Mouse (Mus musculus): ENCODE measurements around the gene Slc18a2.

Slc18a2 gene

DNA sequence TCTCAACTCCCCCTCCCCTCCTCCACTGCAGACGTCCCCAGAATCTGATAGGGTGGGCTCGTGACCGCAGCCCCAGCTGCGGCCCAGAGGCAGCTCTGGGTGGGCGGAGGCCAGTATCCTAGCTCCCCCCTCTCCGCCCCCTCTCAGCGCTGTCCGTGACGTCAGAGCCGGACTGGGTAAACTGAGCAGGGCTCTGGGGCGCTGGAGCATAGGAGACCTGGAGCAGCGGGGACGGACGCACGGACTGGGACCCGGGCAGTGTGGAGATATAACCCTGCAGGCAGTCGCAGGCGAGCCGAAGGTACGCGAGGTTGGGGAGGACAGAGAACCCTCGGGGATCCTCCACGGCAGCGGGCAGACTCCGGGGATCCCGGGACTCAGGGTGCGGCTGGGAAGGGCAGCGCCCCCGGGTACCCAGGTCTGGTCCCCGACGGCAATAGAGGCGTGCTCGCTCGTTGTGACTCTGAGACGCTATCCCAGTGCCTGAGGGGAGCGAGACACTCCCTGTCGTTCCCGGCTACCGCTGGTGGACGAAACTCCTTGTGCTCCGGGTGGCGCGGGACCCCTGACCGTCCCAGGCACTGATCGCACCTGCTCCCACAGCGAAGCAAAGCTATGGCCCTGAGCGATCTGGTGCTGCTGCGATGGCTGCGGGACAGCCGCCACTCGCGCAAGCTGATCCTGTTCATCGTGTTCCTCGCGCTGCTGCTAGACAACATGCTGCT is at the start of gene Slc18a2:
Gene Slc18a2, plus strand, starts transcription at position 179 of the 725 bp plus-strand sequence.
- DNase-seq (ENCODE audit: low spot score in 2 of 2): peak in 1 of 2 experiments; percentile 3

DNA sequence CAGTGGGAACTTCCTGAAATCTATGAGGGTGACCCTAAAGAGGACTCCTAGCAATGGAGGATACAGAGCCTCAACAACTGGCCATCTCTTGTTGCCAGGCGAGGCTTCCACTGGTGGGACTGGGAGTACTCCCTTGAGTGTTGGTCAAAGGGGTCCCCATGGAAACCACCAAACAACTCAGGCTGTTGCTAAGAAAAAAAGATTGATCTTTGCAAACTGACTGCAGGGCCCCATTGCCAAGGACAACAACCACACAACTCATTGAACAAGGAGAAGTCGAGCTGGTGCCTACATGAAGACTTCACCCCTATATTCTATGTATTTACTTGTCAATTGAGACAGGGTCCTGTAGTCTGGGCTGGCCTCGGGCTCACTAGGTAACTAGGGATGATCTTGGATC is 43.8 kb upstream of the Slc18a2 start:
- no peak for DNase-seq (ENCODE audit: low spot score in 2 of 2)

DNA sequence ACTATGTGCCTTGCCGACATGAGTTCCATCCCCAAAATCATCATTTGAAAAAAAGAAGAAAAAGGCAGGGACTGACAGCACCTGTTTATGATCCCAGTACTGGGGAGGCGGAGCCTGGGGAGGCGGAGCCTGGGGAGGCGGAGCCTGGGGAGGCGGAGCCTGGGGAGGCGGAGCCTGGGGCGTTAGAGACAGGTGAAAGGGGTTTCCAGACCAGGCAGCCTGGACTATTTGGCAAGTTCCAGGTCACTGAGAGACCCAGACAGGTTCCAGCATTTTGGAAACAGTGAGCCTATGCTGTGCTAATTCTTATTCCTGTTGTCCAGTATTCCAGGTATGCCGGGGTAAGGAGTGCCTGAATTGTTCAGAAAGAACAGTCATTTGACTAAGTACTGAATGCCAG is 41.7 kb upstream of the Slc18a2 start, which contains the start of gene Kcnk18:
Gene Kcnk18, plus strand, starts transcription at position 224 of the 400 bp plus-strand sequence.
- no peak for DNase-seq (ENCODE audit: low spot score in 2 of 2)

DNA sequence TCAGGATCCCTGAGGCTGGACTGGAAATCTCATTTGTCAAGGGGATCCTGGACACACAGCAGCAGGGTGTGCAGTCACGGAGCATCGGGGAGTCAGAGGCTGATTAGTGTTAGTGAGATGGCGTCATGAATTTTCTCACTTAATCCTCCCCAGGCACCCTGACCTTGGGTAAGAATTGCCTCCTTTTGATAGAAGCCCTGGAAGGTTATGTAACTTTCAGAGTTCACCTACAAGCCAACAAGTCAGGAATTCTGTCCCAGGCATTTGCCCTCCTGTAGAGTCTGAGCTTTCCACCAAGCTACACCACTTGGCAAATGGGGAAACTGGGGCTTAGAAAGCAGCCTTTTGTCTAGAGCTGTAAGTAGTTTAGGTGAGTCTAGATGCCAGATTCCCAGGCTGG is 39.6 kb upstream of the Slc18a2 start:
- no peak for DNase-seq (ENCODE audit: low spot score in 2 of 2)

DNA sequence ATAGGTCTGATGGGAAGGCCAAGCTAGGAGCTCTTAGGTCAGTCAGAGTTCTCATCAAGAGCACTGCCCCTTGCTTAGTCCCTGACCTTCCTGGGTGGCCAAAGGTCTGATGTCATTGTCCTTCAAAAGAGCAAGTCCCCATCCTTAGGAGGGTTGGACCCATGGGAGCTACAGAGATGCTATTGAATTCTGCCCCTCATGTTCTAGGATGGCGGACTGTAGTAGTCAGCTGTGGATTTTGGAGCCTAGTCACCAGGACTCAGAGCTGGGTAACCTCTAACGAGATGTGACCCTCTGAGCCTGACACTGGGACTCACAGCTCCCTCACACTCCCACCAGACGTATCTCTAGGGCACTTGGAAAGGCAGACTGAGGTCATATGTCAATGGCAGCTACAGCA is 32.3 kb upstream of the Slc18a2 start:
- no peak for DNase-seq (ENCODE audit: low spot score in 2 of 2)

DNA sequence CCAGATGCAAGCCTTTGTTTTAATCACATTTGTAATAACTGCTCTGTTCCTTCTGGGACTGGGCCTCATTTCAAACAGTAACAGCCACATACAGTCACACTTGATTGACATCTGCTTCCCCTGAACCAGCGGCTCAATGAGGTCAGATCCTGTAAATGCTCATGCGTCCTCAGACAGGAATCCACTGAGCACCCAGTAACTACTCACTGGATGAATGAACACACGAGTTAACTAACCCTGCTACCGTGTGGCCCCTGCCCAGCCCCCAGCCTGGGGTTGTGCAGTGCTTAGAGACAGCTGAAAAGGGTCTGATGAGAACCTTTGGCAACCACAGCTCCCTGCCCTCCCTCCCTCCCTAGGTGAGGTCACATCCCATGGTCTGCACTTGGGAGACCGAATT is 27.9 kb upstream of the Slc18a2 start:
- no peak for DNase-seq (ENCODE audit: low spot score in 2 of 2)

DNA sequence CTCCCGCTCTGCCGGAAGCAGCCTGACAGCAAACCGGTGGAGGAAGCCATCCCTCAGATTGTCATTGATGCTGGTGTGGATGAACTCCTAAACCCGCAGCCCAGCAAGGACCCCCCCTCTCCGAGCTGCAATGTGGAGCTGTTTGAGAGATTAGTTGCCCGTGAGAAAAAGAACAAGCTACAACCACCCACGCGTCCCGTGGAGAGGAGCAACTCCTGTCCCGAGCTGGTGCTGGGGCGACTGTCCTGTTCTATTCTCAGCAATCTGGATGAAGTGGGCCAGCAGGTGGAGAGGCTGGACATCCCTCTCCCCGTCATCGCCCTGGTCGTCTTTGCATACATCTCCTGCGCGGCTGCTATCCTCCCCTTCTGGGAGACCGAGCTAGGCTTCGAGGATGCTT is 25.7 kb upstream of the Slc18a2 start:
- DNase-seq (ENCODE audit: low spot score in 2 of 2): no peak

DNA sequence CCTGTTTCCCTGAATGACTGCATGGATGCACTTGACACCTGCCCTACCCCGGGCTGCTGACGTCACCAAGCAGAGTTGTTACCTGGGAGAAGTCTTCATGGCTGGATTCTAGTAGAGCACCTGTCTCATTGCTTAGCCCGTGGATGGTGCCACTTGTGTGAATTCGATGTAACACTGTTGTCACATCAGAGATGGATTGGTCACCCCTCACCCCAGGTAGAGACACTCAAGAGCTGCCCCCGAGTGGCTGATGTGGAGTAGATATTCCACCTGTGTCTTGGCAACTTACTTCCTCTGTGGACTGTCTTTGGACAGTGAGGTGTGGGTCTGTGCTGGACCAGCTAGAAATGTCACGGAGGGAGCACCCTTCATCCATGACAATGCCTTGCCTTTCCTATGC is 24.6 kb upstream of the Slc18a2 start:
- DNase-seq (ENCODE audit: low spot score in 2 of 2): no peak

DNA sequence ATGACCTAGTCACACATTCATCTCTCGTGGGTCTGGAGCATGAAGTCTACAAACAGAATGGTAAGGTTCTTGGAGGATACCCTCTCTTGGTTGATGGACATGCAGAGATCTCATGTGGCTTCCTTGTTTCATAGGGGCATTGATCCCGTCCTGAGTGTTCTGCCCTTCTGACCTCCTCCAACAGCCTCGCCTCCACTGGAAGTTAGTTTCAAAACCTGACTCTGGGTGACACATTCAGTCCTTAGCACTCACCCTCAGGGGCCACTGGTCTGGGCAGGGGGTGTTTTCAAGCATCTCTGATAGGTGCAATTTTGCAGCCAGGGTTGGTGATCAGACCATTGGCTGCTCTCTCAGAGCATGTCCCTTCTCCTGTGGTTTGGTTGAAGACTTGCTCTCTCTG is 22.1 kb upstream of the Slc18a2 start:
- no peak for DNase-seq (ENCODE audit: low spot score in 2 of 2)

DNA sequence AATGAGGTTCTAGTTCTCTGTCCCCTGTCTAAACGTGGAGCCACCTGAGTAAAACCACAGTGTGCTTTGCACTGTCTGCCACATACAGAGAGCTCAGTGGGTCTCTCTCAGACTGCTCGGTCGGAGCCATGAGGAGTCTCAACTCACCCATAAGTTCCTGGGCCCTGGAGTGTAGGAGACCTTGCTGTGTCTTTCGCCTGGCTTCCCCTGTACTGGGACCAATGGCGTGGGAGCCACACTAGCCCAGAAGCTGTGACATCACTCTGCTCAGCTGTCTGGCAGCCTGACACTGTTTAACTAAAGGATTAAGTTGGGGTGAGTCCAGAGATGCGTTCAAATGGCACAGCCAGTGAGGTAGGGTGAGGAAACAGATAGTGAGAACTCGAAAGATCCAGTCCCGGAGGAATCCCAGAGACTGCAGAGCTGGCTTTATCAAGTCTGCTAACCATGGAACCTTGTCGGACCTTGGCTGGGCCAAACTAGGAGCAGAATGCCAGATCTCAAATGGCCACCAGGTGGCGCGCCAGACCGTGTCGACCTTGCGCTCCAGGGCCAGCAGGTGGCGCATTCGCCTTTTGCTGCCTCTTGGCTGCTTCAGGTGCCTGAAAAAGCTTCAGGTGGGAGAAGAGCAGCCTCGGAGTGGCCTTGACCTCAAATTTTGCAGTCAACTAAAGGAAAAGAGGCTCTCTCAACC is 21.4 kb upstream of the Slc18a2 start:
- peak; percentile 80 to 83 for DNase-seq (ENCODE audit: low spot score in 2 of 2)

DNA sequence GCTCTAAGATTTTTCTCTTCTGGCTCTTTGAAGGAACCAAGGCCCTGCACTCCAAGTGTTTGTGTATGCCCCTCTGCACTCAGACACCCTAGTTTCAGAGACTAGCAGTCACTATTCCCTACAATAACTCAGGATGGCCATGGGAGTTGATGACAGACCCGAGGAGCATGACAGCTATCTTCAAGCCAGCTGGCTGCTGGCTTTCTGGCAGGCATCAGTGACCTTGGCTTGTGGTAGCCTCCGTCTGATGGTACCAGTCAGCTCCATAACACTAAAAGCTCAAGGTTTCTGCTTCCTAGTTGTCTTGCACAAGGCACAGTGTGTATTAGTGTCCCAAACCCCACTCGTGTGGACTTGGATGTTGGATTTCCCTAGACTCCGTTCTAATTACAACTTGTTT is 18.7 kb upstream of the Slc18a2 start:
- DNase-seq (ENCODE audit: low spot score in 2 of 2): no peak

DNA sequence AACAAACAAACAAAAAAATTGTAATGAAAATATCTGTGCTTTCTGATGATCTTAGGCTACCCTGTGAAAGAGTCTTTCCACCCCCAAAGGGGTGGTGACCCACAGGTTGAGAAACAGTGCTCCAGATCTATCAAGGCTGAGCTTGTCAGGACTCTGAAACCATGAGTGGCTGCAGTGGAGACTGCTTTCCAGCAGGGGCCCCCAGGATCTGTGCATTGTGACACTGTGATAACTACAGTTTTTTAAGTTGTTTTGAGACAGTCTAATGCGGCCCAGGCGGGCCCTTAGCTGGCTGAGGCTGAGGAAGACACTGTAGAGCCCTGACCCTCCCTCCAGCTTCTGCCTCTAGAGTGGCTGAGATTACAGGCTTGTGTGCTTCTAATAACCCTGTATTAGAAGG is 17.6 kb upstream of the Slc18a2 start:
- no peak for DNase-seq (ENCODE audit: low spot score in 2 of 2)

DNA sequence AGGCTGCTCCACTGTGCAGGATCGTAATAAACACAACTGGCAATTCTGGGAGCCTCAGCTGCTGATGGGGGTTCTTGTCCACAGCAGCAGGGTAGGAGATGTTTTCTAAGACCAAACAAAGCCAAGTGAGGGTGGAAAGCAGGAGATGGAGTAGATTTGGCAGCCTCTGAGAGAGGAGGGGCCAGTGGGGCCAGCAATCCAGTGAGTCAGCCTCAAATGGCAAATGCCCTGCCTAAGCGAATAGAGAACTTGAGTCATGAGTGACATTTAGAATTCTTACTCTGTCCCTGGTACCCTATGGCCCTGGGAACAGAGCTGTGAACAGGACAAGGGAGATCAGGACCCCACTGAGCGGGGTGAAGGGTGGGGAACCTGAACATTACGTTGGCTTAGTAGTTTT is 12.6 kb upstream of the Slc18a2 start:
- DNase-seq (ENCODE audit: low spot score in 2 of 2): no peak

DNA sequence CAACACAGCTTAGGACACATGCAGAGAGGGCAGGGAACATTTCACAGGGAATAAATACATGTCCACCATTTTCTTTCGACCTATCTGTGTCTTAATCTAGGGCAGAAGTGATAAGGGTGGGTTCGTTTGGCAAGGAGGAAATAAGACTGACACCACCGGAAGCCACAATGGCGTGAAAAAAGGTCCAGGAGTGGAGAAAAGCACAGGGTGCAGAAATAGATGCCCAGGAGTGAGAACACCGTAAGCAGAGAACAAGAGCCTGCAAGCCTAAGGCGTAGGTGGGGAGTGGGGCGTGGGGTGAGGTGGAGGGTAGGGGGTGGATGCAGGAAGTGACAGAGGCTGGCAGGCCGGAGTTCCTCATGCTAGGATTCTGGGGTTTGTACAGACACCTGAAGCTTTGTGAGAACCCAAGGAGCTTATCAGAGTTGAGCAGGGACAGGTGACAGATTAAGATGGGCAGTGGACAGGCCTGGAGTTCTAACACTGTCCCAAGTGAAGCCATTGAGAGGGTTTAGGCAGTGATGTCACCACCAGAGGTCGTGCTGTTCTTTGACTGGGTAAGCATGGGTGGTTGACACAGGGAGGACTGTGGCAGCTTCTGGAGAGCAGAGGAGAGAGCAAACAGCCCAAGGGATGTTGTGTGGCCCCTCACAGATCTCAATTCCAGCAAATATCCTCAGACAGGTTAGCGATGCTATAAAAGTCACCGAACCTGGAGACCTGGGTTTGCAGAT is 12.0 kb upstream of the Slc18a2 start:
- DNase-seq (ENCODE audit: low spot score in 2 of 2): no peak

DNA sequence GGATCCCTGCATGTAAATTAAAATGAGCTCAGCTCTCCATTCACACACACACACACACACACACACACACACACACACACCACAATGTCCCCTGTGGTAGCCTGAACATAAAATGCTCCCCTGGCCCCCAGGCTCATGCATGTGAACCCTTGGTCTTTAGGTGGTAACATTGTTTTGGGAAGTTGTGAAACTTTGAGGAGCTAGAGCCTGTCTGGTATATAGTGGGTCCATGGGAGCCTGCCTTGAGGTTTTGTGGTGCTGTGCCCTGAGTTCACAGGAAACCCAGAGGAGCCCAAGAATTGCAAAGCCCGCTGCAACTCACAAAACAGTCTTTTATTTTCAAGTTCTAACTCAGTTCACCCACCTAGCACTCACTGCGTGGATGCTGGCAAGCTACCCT is 8.0 kb upstream of the Slc18a2 start:
- DNase-seq (ENCODE audit: low spot score in 2 of 2): no peak

DNA sequence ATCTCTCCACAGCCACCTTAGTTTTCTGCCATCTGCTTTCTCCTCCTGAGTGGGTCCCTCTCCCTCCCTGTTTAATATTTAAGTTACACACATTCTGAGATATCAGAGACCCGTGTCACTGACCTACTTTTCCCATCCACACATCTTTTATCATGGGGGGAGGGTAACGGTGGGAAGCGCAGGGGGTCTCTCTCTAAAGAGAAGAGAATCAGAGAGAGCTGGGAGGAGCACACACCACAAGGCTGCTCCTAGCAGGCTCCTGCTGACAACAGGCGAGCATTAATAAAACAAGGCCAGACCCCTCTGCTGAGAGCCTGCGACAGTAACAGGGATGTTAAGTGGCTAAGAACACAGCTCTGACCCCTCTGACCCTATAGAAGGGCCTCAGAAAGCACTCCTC is 1.1 kb upstream of the Slc18a2 start:
- no peak for DNase-seq (ENCODE audit: low spot score in 2 of 2)

DNA sequence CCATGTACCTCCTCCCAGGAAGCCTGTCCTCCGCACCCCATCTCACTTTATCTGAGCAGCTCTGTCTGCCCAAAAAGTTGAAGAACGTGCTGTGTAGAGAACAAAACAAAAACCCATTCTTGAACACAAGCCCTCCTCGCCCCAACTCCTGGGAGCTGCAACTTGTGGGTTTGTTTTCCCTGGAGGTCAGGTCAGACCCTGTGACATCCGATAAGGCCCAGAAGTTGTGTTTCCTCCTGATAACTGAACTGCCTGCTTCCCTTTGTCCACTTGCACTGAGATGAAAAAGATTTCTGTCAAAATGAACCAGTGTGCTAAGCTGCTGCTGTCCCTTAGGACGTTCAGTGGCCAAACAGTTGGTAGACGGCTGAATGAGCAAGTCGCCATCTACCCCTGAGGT is 908 bp downstream of the Slc18a2 start:
- DNase-seq (ENCODE audit: low spot score in 2 of 2): no peak

DNA sequence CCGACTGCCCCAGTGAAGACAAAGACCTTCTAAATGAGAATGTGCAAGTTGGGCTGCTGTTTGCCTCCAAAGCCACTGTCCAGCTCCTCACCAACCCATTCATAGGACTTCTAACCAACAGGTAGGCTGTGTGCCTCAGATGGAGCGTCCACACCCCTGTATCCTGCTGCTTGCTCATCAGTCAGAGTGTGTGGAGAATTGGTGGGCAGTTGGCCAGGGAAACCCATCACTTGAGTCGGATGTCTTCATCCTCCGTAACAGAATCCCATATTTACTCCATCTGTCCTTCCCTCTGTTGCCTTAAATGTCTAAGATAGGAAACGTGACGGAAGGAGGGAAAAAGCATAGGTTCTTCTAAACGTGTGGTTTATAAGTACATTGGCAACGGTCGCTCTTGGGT is 2.5 kb downstream of the Slc18a2 start:
- no peak for DNase-seq (ENCODE audit: low spot score in 2 of 2)

DNA sequence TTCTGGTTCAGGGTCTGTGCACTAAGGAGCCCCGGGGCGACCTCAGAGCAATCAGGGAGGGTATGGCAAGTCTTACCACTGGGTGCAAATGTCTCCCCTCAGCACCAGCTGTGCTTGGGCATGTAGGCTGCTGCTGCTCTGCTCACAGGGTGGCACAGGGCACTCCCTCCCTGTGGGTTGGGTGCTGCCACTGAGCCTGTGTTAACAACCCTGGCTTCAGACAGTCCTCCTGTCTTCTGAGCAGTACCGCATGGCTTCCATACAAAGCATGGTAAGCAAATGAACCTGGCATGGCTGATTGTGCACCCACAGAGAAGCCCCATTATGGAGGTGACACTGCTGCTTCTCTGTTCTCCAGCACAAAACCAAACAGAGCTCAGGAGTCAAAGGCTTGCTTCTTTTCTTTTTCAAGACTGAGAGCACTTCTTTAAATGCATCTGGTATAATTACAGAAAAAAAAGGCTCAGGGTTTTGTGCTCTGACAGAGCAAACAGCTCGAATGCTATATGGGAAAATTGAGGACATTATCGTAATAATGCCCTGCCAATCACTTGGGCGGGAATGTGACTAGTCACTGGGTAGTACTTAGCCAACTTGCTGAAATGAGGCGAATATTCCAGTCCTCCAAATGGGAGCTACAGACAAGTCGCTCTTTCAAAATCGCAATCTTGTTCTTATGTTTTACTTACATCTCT is 4.3 kb downstream of the Slc18a2 start:
- DNase-seq (ENCODE audit: low spot score in 2 of 2): no peak

DNA sequence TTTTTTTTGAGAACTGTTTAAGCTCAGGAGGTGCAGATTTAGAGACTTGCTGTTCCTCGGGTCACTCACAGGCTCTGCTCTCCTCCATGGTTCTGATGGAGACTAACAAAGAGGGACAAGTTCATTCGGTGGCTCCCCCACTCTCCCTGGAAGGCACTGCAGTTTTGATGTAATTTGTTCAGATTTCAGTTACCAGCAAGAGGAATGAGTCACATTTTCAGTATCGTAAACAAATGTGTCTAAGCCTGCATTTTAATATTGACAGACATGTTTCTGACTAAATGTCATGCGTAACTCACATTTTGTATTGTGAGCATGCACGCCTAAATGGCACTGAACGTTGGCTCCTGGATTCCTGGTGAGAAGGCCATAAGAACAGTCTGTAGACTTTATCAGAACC is 5.2 kb downstream of the Slc18a2 start:
- no peak for DNase-seq (ENCODE audit: low spot score in 2 of 2)

DNA sequence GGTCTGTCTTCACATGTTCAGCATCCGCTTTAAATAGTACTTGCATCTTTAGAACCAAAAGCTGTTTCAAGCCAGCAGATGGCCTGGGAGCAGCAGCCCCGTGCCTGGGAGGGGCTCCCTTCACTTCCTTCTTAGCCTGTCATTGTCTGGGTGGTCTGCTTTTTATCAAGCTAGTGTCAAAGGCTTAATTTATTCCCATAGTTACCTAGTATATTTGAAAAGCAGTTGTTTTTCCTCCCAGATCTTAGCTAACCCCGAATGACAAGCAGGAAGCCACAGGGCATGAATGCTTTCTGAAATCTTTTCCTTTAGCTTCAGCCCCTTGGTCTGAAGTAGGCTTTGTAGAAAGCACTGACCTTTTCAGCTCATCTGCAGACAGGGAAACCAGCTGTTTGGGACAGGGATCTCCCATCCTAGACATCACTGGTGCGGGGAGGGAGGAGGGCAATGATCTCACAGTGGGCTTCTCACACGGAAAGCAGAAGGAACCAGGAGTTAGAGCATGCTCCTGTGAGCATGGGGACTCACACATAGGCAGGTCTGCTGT is 6.8 kb downstream of the Slc18a2 start:
- DNase-seq (ENCODE audit: low spot score in 2 of 2): no peak

DNA sequence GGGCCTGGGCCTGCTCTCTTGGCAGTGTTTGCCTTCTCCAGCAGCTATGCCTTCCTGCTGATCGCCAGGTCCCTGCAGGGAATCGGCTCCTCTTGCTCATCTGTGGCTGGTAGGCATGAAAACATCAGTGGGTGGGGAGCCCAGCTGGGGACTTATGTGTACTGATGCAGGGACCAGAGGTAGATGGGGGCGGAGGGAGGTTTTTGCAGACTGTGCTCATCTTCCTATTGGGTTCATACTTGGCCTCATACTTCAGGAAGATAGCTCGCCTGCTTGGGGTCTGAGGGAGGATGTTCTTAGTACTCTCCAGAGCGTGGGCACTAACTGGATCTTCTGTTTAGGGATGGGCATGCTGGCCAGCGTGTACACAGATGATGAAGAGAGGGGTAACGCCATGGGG is 12.5 kb downstream of the Slc18a2 start:
- no peak for DNase-seq (ENCODE audit: low spot score in 2 of 2)

Measured in urinary bladder, postnatal 36 days (tissue).